Mouse (Mus musculus) kidney, postnatal 0 days (tissue): ENCODE results near the gene Acp5. TPM values are rescaled to one million over a fixed set of nuclear protein-coding genes. Genes with fewer than 3 reads are reported as not detected.

Experiments
- ATAC-seq: fragments of 200-750 bp; cut with Nextera tagmentation; replicated peaks from 2 replicates; pipeline ENCODE4 v1.8.0; 2017; ENCODE audit warnings: low read depth, moderate number of reproducible peaks, moderate TSS enrichment, moderate library complexity; ENCODE audit not compliant: low FRiP score
- DNase-seq: peaks from one replicate; pipeline ENCODE4 v3.0.0-alpha.2; 2016; ENCODE audit warnings: low spot score
- H3K27ac ChIP-seq: fragments of 300-500 bp; sonication (generic); 2 replicates; pipeline ENCODE4 v1.5.1; 2014; ENCODE audit warnings: mild to moderate bottlenecking
- H3K27me3 ChIP-seq: fragments of 300-500 bp; sonication (generic); 2 replicates; pipeline ENCODE4 v1.6.1; 2014; ENCODE audit warnings: low read length, mixed read lengths; ENCODE audit not compliant: insufficient read depth
- H3K36me3 ChIP-seq: fragments of 300-500 bp; sonication (generic); 2 replicates; pipeline ENCODE4 v1.6.1; 2014; ENCODE audit warnings: low read length, mixed read lengths; ENCODE audit not compliant: insufficient read depth
- H3K4me1 ChIP-seq: fragments of 300-500 bp; sonication (generic); replicated peaks from 2 replicates; pipeline ENCODE4 v1.6.1; 2014; ENCODE audit warnings: antibody characterized with exemption, low read length, mixed read lengths; ENCODE audit not compliant: insufficient read depth
- H3K4me2 ChIP-seq: fragments of 300-500 bp; sonication (generic); 2 replicates; pipeline ENCODE4 v1.6.1; 2014; ENCODE audit warnings: mild to moderate bottlenecking, low read length, moderate library complexity, mixed read lengths
- H3K4me3 ChIP-seq: fragments of 300-500 bp; sonication (generic); replicated peaks from 2 replicates; pipeline ENCODE4 v1.5.1; 2014; ENCODE audit warnings: low read depth, low read length
- H3K9ac ChIP-seq: fragments of 300-500 bp; sonication (generic); 2 replicates; pipeline ENCODE4 v1.6.1; 2014; ENCODE audit warnings: low read depth, low read length
- H3K9me3 ChIP-seq: fragments of 300-500 bp; sonication (generic); replicated peaks from 2 replicates; pipeline ENCODE4 v1.6.1; 2016; ENCODE audit warnings: low read length, inconsistent platforms, mixed read lengths
- CTCF ChIP-seq: IDR thresholded peaks from 2 replicates; pipeline ENCODE4 v1.5.1; 2016; ENCODE audit warnings: antibody characterized with exemption, low read depth, mild to moderate bottlenecking, moderate library complexity
- WGBS: fragments of 180-500 bp; shearing (Covaris S2); extraction: QIAGEN DNeasy Blood & Tissue Kit; methylation state at CpG from one replicate; pipeline ENCODE4 v1.1.7; 2014; 5-methylcytosine and 5-hydroxymethylcytosine counted together
- polyA plus RNA-seq: library from polyadenylated mRNA; unstranded; fragments of >200 nt; fragmentation: Nextera tagmentation; extraction: Ambion mirVana; gene quantifications from 2 replicates; pipeline ENCODE4 v1.2.1, GENCODE M21; 2015

Gene Acp5
- polyA plus RNA-seq, 1 experiment from 2014 or later: 6.3 TPM

GRCm38 (mm10) chr9:22092746-22093145, 42.8 kb downstream of the Acp5 start:
- WGBS: 77% methylated on average over 6 of the region's 6 CpGs
- Histone ChIP-seq H3K4me1 (0 out of 2 replicates have a peak, but pooled peaks cover 4% of the 10 kb centered on the region), H3K36me3 (no peaks in the 10 kb centered on the region), H3K27ac (no peak overlapping the region), H3K27me3 (peaks cover 2% of the 10 kb centered on the region; the same call in 1 of the 2 replicates), H3K9me3 (no peaks in the 10 kb centered on the region), H3K4me2 (no peak overlapping the region), H3K4me3 (no peak overlapping the region), H3K9ac (no peak overlapping the region)
- ATAC-seq: no peak
- no peak for TF ChIP-seq CTCF
- no peak for DNase-seq

GRCm38 (mm10) chr9:22089986-22090385, 45.5 kb downstream of the Acp5 start:
- TF ChIP-seq CTCF: no peak
- ATAC-seq (no peak), DNase-seq (no peak)
- Histone ChIP-seq H3K9me3 (no peaks in the 10 kb centered on the region), H3K27me3 (no peaks in the 10 kb centered on the region), H3K4me1 (no peaks in the 10 kb centered on the region), H3K36me3 (no peaks in the 10 kb centered on the region), H3K27ac (no peak overlapping the region), H3K9ac (no peak overlapping the region), H3K4me3 (no peak overlapping the region), H3K4me2 (no peak overlapping the region)
- 85% methylated on average over 7 of the region's 7 CpGs for WGBS

- Histone ChIP-seq H3K4me1 (no peaks in the 10 kb centered on the region), H3K36me3 (no peaks in the 10 kb centered on the region), H3K27ac (no peak overlapping the region), H3K27me3 (no peaks in the 10 kb centered on the region), H3K9me3 (no peaks in the 10 kb centered on the region), H3K4me2 (no peak overlapping the region), H3K4me3 (no peak overlapping the region), H3K9ac (no peak overlapping the region)
- ATAC-seq (no peak), DNase-seq (no peak)
- TF ChIP-seq CTCF: no peak
- 94% methylated on average over 7 of the region's 7 CpGs for WGBS
Observed at GRCm38 (mm10) chr9:22089281-22089680, 46.2 kb downstream of the Acp5 start.

DNA sequence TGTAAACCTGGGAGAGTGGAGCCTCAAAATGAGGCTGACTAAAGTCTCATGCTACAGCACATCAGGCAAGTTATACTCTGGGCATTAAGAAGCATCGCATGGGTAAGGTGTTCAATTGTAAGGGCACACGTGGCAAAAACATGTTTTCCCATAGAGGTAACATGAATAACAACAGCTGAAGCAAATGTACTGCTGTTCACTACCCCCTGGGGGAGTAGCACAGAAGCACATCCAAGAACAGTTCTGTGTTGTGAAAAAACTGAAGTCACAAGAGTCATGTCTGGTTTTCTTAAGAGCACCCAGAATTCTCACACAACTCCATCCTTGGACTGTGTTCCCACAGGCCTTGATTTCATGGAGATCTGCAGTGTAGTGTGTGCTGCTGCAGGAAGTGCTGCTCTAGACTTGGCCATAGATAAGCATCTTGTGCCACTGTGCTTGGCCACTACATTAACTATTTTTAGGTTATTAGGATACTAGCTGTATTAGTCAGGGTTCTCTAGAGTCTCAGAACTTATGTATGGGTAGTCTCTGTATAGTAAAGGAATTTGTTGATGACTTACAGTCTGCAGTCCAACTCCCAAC, 48.4 kb downstream of the Acp5 start:
- 86% methylated on average over 2 of the region's 2 CpGs for WGBS
- no peak overlapping the region for H3K27ac ChIP-seq
- no peak for DNase-seq

DNA sequence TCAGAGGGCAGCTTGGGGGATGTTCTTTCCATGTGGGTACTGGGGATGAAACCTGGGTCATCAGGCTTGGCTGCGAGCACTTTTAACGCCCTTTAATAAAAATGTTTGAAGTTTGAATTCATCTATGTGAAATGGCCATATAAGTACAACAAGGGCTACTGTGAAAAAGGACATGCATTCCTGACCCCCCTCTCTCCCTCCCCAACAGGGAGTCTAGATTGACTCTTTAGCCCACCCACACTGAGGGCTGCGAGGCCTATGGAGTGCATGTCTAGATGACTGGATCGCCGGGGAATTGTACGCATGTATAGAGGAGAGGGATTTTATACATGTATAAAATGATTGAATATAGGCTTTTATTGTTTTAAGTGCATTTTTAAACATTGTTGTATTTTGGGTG, 49.5 kb downstream of the Acp5 start:
- ATAC-seq: no peak
- no peaks in the 10 kb centered on the region for H3K27me3 ChIP-seq
- TF ChIP-seq CTCF: no peak
- no peaks in the 10 kb centered on the region for H3K9me3 ChIP-seq
- peak overlapping the region; percentile 67 for H3K4me3 ChIP-seq
- H3K4me1 ChIP-seq: no peaks in the 10 kb centered on the region
- H3K27ac ChIP-seq: peak overlapping the region; percentile 77
- H3K9ac ChIP-seq: peak overlapping the region; percentile 63
- H3K4me2 ChIP-seq: peak overlapping the region; percentile 64
- WGBS: 51% methylated on average over 6 of the region's 6 CpGs
- DNase-seq: peak; percentile 56
- no peaks in the 10 kb centered on the region for H3K36me3 ChIP-seq

More for the DNA sequence above, 48.4 kb downstream of the Acp5 start:
- TF ChIP-seq CTCF: no peak
- Histone ChIP-seq H3K27me3 (no peaks in the 10 kb centered on the region), H3K9ac (no peak overlapping the region), H3K36me3 (no peaks in the 10 kb centered on the region), H3K4me2 (no peak overlapping the region), H3K9me3 (no peaks in the 10 kb centered on the region), H3K4me3 (no peak overlapping the region), H3K4me1 (no peaks in the 10 kb centered on the region)
- no peak for ATAC-seq

DNA sequence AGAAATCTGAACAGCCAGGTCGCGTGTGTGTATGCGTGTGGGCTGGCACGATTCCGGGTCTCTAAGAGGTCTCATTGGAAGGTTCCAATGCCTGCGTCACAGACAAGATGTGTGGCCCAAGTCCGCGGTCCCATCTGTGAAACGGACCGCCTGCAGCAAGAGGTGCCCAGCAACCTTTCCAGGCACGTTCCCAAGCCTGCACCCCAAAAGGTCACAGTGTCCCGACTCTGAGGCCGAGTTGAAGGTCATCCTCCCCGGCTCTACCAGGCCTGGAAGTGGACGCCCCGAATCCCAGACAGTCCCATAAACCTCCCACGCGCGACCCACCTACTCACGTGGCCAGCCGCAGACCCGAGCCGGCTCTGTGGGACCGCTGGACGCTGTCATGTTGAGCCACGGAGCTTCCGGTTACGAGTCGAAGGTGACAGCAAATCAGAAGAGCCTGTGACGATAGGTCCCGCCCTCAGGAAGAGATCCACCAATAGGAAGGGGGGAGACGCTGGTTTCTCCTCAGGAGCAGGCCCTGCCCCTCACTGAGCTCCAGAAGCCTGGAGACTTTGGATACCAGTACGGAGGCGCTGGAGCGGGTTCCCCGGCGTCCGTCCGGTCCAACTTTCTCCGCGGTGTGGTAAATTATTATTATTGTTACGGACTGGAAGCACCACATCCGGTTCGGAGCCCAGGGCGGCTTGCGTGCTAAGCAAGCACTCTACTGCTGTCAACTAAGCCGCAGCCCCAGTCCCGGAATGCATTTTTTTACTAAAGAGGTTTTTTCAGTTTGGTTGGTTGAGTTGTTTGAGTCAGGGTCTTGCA, 50.3 kb downstream of the Acp5 start, which contains the start of gene Ecsit:
TSS of gene Ecsit (minus strand) at position 417 of the 813 bp plus-strand sequence.
- no peaks in the 10 kb centered on the region for H3K27me3 ChIP-seq
- DNase-seq (peak; percentile 99), ATAC-seq (peak; percentile 98)
- peak within 1 kb of the TSS; percentile 67 for H3K4me3 ChIP-seq
- peak within 1 kb of the TSS; percentile 77 for H3K27ac ChIP-seq
- peak within 1 kb of the TSS; percentile 63 for H3K9ac ChIP-seq
- 0 out of 2 replicates have a peak, but pooled peaks cover 1% of the 10 kb centered on the region for H3K36me3 ChIP-seq
- peak within 1 kb of the TSS; percentile 64 for H3K4me2 ChIP-seq
- no peaks in the 10 kb centered on the region for H3K9me3 ChIP-seq
- WGBS: under 1% methylated on average over 48 of the region's 48 CpGs
- no peak for TF ChIP-seq CTCF
- H3K4me1 ChIP-seq: no peaks in the 10 kb centered on the region
